Mouse (Mus musculus): ENCODE measurements around the gene Gm9936. TPM values are rescaled to one million over a fixed set of nuclear protein-coding genes. Genes with fewer than 3 reads are reported as not detected.
A peak's percentile ranks its signal among the peaks of the same experiment; 100 is the strongest.
"Not testable (repeated sequence)": the region's sequence is repeated elsewhere in the genome, so short reads cannot be mapped to it uniquely, and the experiment has no call there.

Gm9936 gene
- polyA plus RNA-seq, 1 experiment from 2014 or later: not detected

GRCm38 (mm10) chr5:114875858-114876257 is 17.4 kb upstream of the Gm9936 start:
- Histone ChIP-seq H3K9me3 (ENCODE audit: low read length) (no peaks in the 10 kb centered on the region), H3K9ac (replicated peaks) (no peak overlapping the region), H3K36me3 (replicated peaks; ENCODE audit: insufficient read depth, low read length) (no peaks in the 10 kb centered on the region), H3K4me3 (ENCODE audit: low read depth, low read length) (no peak overlapping the region), H3K4me1 (ENCODE audit: insufficient read depth) (0 out of 2 replicates have a peak, but pooled peaks cover 3% of the 10 kb centered on the region), H3K27ac (ENCODE audit: low read depth) (no peak overlapping the region), H3K4me2 (ENCODE audit: low read depth, low read length) (peak overlapping the region; percentile 50), H3K27me3 (ENCODE audit: insufficient read depth, low read length) (0 out of 2 replicates have a peak, but pooled peaks cover 4% of the 10 kb centered on the region)
- DNase-seq (peak; percentile 49), ATAC-seq (peak; percentile 62; the same call in 1 of the 2 replicates)
- peak; percentile 73 for TF ChIP-seq CTCF (IDR thresholded peaks at IDR 0.05; ENCODE audit: low read depth)
- TF ChIP-seq EP300 (IDR thresholded peaks at IDR 0.05; ENCODE audit: low read depth): no peak
- WGBS (ENCODE audit: insufficient replicate concordance): 46% methylated on average over 6 of the region's 6 CpGs

GRCm38 (mm10) chr5:114865279-114865678 is 6.8 kb upstream of the Gm9936 start:
- Histone ChIP-seq H3K9ac (replicated peaks) (no peak overlapping the region), H3K27me3 (ENCODE audit: insufficient read depth, low read length) (no peaks in the 10 kb centered on the region), H3K4me1 (ENCODE audit: insufficient read depth) (peaks cover 4% of the 10 kb centered on the region; the same call in 1 of the 2 replicates), H3K4me3 (ENCODE audit: low read depth, low read length) (no peak overlapping the region), H3K36me3 (replicated peaks; ENCODE audit: insufficient read depth, low read length) (no peaks in the 10 kb centered on the region), H3K4me2 (ENCODE audit: low read depth, low read length) (no peak overlapping the region), H3K27ac (ENCODE audit: low read depth) (no peak overlapping the region), H3K9me3 (ENCODE audit: low read length) (peaks cover 7% of the 10 kb centered on the region)
- DNase-seq (no peak), ATAC-seq (no peak)
- 83% methylated on average over 12 of the region's 12 CpGs for WGBS (ENCODE audit: insufficient replicate concordance)
- TF ChIP-seq EP300 (IDR thresholded peaks at IDR 0.05; ENCODE audit: low read depth): no peak
- no peak for TF ChIP-seq CTCF (IDR thresholded peaks at IDR 0.05; ENCODE audit: low read depth)

DNA sequence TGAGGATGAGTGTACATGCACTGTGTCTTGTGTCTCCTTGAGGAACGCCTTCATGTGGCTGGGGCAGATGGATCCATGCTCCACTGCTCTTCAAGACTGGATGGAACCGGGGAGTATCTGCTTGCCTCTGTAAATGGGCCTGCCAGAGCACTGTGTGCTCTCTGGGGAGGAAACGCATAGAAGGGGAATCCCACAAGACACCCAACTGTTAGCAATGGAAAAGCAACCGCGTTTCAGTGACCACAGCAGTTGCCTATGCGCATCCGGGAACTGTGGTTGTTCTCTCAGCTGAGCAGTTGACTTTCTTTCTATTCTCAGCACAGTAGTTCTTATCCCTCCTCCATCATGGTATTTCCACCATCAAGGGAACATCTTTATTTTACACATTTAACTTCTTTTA is 6.3 kb upstream of the Gm9936 start:
- no peak for DNase-seq
- Histone ChIP-seq H3K27me3 (ENCODE audit: insufficient read depth, low read length) (no peaks in the 10 kb centered on the region), H3K27ac (ENCODE audit: low read depth) (no peak overlapping the region), H3K4me1 (ENCODE audit: insufficient read depth) (peaks cover 4% of the 10 kb centered on the region; the same call in 1 of the 2 replicates), H3K4me3 (ENCODE audit: low read depth, low read length) (no peak overlapping the region), H3K4me2 (ENCODE audit: low read depth, low read length) (no peak overlapping the region), H3K9me3 (ENCODE audit: low read length) (peaks cover 7% of the 10 kb centered on the region), H3K36me3 (replicated peaks; ENCODE audit: insufficient read depth, low read length) (no peaks in the 10 kb centered on the region), H3K9ac (replicated peaks) (no peak overlapping the region)
- no peak; the same call in 1 of the 2 replicates for ATAC-seq
- WGBS (ENCODE audit: insufficient replicate concordance): 60% methylated on average over 7 of the region's 7 CpGs
- no peak for TF ChIP-seq CTCF (IDR thresholded peaks at IDR 0.05; ENCODE audit: low read depth)
- TF ChIP-seq EP300 (IDR thresholded peaks at IDR 0.05; ENCODE audit: low read depth): peak; percentile 32; the same call in 1 of the 2 replicates

- DNase-seq (no peak), ATAC-seq (peak; percentile 62)
- Histone ChIP-seq H3K4me2 (ENCODE audit: low read depth, low read length) (no peak overlapping the region), H3K4me3 (ENCODE audit: low read depth, low read length) (no peak overlapping the region), H3K4me1 (ENCODE audit: insufficient read depth) (peaks cover 4% of the 10 kb centered on the region; the same call in 1 of the 2 replicates), H3K9ac (replicated peaks) (0 out of 2 replicates have a peak overlapping the region, but pooled peaks have one; percentile 21), H3K36me3 (replicated peaks; ENCODE audit: insufficient read depth, low read length) (no peaks in the 10 kb centered on the region), H3K27ac (ENCODE audit: low read depth) (no peak overlapping the region), H3K27me3 (ENCODE audit: insufficient read depth, low read length) (0 out of 2 replicates have a peak, but pooled peaks cover 10% of the 10 kb centered on the region), H3K9me3 (ENCODE audit: low read length) (no peaks in the 10 kb centered on the region)
- TF ChIP-seq CTCF (IDR thresholded peaks at IDR 0.05; ENCODE audit: low read depth) (no peak), EP300 (IDR thresholded peaks at IDR 0.05; ENCODE audit: low read depth) (no peak)
- WGBS (ENCODE audit: insufficient replicate concordance): 51% methylated on average over 6 of the region's 6 CpGs
Measured at GRCm38 (mm10) chr5:114861730-114862129, 3.2 kb upstream of the Gm9936 start.

GRCm38 (mm10) chr5:114859253-114859652 is 771 bp upstream of the Gm9936 start:
- Histone ChIP-seq H3K4me3 (ENCODE audit: low read depth, low read length) (no peak overlapping the region), H3K9me3 (ENCODE audit: low read length) (no peaks in the 10 kb centered on the region), H3K36me3 (replicated peaks; ENCODE audit: insufficient read depth, low read length) (no peaks in the 10 kb centered on the region), H3K4me2 (ENCODE audit: low read depth, low read length) (peak overlapping the region; percentile 10; the same call in 1 of the 2 replicates), H3K27me3 (ENCODE audit: insufficient read depth, low read length) (0 out of 2 replicates have a peak, but pooled peaks cover 10% of the 10 kb centered on the region), H3K9ac (replicated peaks) (no peak overlapping the region), H3K27ac (ENCODE audit: low read depth) (no peak overlapping the region), H3K4me1 (ENCODE audit: insufficient read depth) (peaks cover 4% of the 10 kb centered on the region; the same call in 1 of the 2 replicates)
- no peak for TF ChIP-seq EP300 (IDR thresholded peaks at IDR 0.05; ENCODE audit: low read depth)
- peak; percentile 85 for TF ChIP-seq CTCF (IDR thresholded peaks at IDR 0.05; ENCODE audit: low read depth)
- DNase-seq (peak; percentile 82), ATAC-seq (0 out of 2 replicates have a peak, but pooled peaks have one; percentile 26)
- WGBS (ENCODE audit: insufficient replicate concordance): 5% methylated on average over 18 of the region's 18 CpGs

DNA sequence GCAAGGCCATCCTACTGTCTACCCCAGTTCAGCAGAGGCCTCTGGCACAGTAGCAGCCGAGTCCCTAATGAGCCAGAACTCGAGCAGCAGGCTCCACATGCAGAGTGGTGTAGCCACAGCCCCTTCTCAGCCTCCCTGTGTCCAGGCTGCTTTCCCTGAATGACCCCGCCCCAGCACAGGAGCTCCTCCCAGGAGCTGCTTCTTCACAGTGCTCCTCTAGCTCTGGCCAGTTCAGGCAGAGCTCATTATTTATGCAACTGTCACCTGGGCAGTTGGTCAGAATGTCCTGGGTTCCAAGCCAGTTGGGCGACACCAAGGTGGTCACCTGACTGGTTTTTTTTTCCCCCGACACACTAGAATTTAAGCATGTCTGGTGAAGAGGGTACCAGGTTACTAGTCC is 5.1 kb downstream of the Gm9936 start, which contains the start of gene 4930519G04Rik:
Gene 4930519G04Rik (plus strand): TSS at position 301 of the 400 bp plus-strand sequence.
- H3K9me3 ChIP-seq (ENCODE audit: low read length); H3K4me2 ChIP-seq (ENCODE audit: low read depth, low read length); DNase-seq; H3K27me3 ChIP-seq (ENCODE audit: insufficient read depth, low read length); ATAC-seq; H3K27ac ChIP-seq (ENCODE audit: low read depth); H3K36me3 ChIP-seq (replicated peaks; ENCODE audit: insufficient read depth, low read length); H3K4me1 ChIP-seq (ENCODE audit: insufficient read depth); H3K9ac ChIP-seq (replicated peaks); H3K4me3 ChIP-seq (ENCODE audit: low read depth, low read length): not testable (repeated sequence)
- WGBS (ENCODE audit: insufficient replicate concordance): 84% methylated on average over 3 of the region's 5 CpGs

All from liver, postnatal 0 days (tissue).